Mouse (Mus musculus): ENCODE data around the gene Sugp2. TPM values are rescaled to one million over a fixed set of nuclear protein-coding genes. Genes with fewer than 3 reads are reported as not detected.
A peak's percentile ranks its signal among the peaks of the same experiment; 100 is the strongest.

The Sugp2 gene
- polyA plus RNA-seq, 1 experiment from 2014 or later = 32.5 TPM

GRCm38 (mm10) chr8:70313399-70313798 lies 79.4 kb downstream of the Sugp2 start:
- no peak for ATAC-seq (ENCODE audit: insufficient number of reproducible peaks, low FRiP score, low TSS enrichment, low read depth)
- H3K36me3 ChIP-seq = peaks cover 49% of the 10 kb centered on the region
- no peak overlapping the region for H3K4me3 ChIP-seq (replicated peaks)
- H3K9me3 ChIP-seq (replicated peaks) = no peaks in the 10 kb centered on the region
- H3K4me1 ChIP-seq = peaks cover 36% of the 10 kb centered on the region
- no peak overlapping the region for H3K27ac ChIP-seq (replicated peaks)
- H3K9ac ChIP-seq = no peak overlapping the region
- H3K4me2 ChIP-seq (replicated peaks) = no peak overlapping the region
- H3K27me3 ChIP-seq = no peaks in the 10 kb centered on the region
- 85% methylated on average over 2 of the region's 2 CpGs for WGBS

GRCm38 (mm10) chr8:70315624-70316510 lies 81.8 kb downstream of the Sugp2 start, which contains the start of gene Cers1:
Gene Cers1, plus strand, starts transcription at chr8:70315775.
- no peaks in the 10 kb centered on the region for H3K27me3 ChIP-seq
- H3K4me2 ChIP-seq (replicated peaks) = peak within 1 kb of the TSS; percentile 86
- H3K9me3 ChIP-seq (replicated peaks) = no peaks in the 10 kb centered on the region
- peaks cover 45% of the 10 kb centered on the region for H3K36me3 ChIP-seq
- peaks cover 36% of the 10 kb centered on the region for H3K4me1 ChIP-seq
- H3K9ac ChIP-seq = peak within 1 kb of the TSS; percentile 64
- peak; percentile 81 for ATAC-seq (ENCODE audit: insufficient number of reproducible peaks, low FRiP score, low TSS enrichment, low read depth)
- H3K27ac ChIP-seq (replicated peaks) = peak within 1 kb of the TSS; percentile 81
- peak within 1 kb of the TSS; percentile 61 for H3K4me3 ChIP-seq (replicated peaks)
- 3% methylated on average over 53 of the region's 66 CpGs for WGBS

- no peaks in the 10 kb centered on the region for H3K9me3 ChIP-seq (replicated peaks)
- peak overlapping the region; percentile 64; the same call in 1 of the 2 replicates for H3K9ac ChIP-seq
- no peaks in the 10 kb centered on the region for H3K27me3 ChIP-seq
- peaks cover 35% of the 10 kb centered on the region for H3K36me3 ChIP-seq
- peak overlapping the region; percentile 81; the same call in 1 of the 2 replicates for H3K27ac ChIP-seq (replicated peaks)
- peak overlapping the region; percentile 86 for H3K4me2 ChIP-seq (replicated peaks)
- WGBS = 13% methylated on average over 15 of the region's 15 CpGs
- H3K4me1 ChIP-seq = peaks cover 36% of the 10 kb centered on the region
- peak; percentile 66 for ATAC-seq (ENCODE audit: insufficient number of reproducible peaks, low FRiP score, low TSS enrichment, low read depth)
- H3K4me3 ChIP-seq (replicated peaks) = peak overlapping the region; percentile 61
Observed at GRCm38 (mm10) chr8:70316511-70317504, 82.8 kb downstream of the Sugp2 start.

- peaks cover 26% of the 10 kb centered on the region for H3K36me3 ChIP-seq
- H3K9me3 ChIP-seq (replicated peaks) = no peaks in the 10 kb centered on the region
- H3K9ac ChIP-seq = no peak overlapping the region
- H3K4me2 ChIP-seq (replicated peaks) = no peak overlapping the region
- H3K4me3 ChIP-seq (replicated peaks) = no peak overlapping the region
- no peaks in the 10 kb centered on the region for H3K27me3 ChIP-seq
- H3K4me1 ChIP-seq = peaks cover 36% of the 10 kb centered on the region
- no peak for ATAC-seq (ENCODE audit: insufficient number of reproducible peaks, low FRiP score, low TSS enrichment, low read depth)
- H3K27ac ChIP-seq (replicated peaks) = no peak overlapping the region
- 77% methylated on average over 5 of the region's 5 CpGs for WGBS
Observed at GRCm38 (mm10) chr8:70317872-70318271, 83.8 kb downstream of the Sugp2 start.

GRCm38 (mm10) chr8:70323716-70324115 lies 89.7 kb downstream of the Sugp2 start:
- Histone ChIP-seq H3K36me3 (peaks cover 37% of the 10 kb centered on the region), H3K4me3 (replicated peaks) (no peak overlapping the region), H3K27me3 (no peaks in the 10 kb centered on the region), H3K27ac (replicated peaks) (no peak overlapping the region), H3K4me1 (no peaks in the 10 kb centered on the region), H3K4me2 (replicated peaks) (no peak overlapping the region), H3K9ac (no peak overlapping the region), H3K9me3 (replicated peaks) (no peaks in the 10 kb centered on the region)
- 93% methylated on average over 3 of the region's 3 CpGs for WGBS
- ATAC-seq (ENCODE audit: insufficient number of reproducible peaks, low FRiP score, low TSS enrichment, low read depth) = no peak

- Histone ChIP-seq H3K9me3 (replicated peaks) (no peaks in the 10 kb centered on the region), H3K4me2 (replicated peaks) (no peak overlapping the region), H3K4me1 (peaks cover 26% of the 10 kb centered on the region), H3K4me3 (replicated peaks) (no peak overlapping the region), H3K9ac (no peak overlapping the region), H3K27ac (replicated peaks) (no peak overlapping the region), H3K27me3 (0 out of 2 replicates have a peak, but pooled peaks cover 4% of the 10 kb centered on the region), H3K36me3 (peaks cover 36% of the 10 kb centered on the region)
- 93% methylated on average over 6 of the region's 6 CpGs for WGBS
- ATAC-seq (ENCODE audit: insufficient number of reproducible peaks, low FRiP score, low TSS enrichment, low read depth) = no peak
Observed at GRCm38 (mm10) chr8:70327512-70327911, 93.5 kb downstream of the Sugp2 start.

GRCm38 (mm10) chr8:70329124-70329834 lies 95.3 kb downstream of the Sugp2 start, which contains the start of gene Gdf1:
Gene Gdf1, plus strand, starts transcription at chr8:70329817.
- no peak within 1 kb of the TSS for H3K9ac ChIP-seq
- no peaks in the 10 kb centered on the region for H3K9me3 ChIP-seq (replicated peaks)
- H3K4me1 ChIP-seq = peaks cover 27% of the 10 kb centered on the region
- WGBS = 33% methylated on average over 14 of the region's 14 CpGs
- 0 out of 2 replicates have a peak, but pooled peaks cover 4% of the 10 kb centered on the region for H3K27me3 ChIP-seq
- peaks cover 47% of the 10 kb centered on the region for H3K36me3 ChIP-seq
- H3K4me2 ChIP-seq (replicated peaks) = peak within 1 kb of the TSS; percentile 34
- H3K27ac ChIP-seq (replicated peaks) = no peak within 1 kb of the TSS
- H3K4me3 ChIP-seq (replicated peaks) = peak within 1 kb of the TSS; percentile 4; the same call in 1 of the 2 replicates
- ATAC-seq (ENCODE audit: insufficient number of reproducible peaks, low FRiP score, low TSS enrichment, low read depth) = no peak

Other genes starting within 250 kb of the Sugp2 start
- gene Gatad2a, start 237.8 kb upstream of the Sugp2 start, polyA plus RNA-seq (2015; fragmentation: Nextera tagmentation; extraction: Ambion mirVana) = 43.6 and 49.8 TPM in 2 replicates
- gene Mau2, start 191.5 kb upstream of the Sugp2 start, polyA plus RNA-seq (2015; fragmentation: Nextera tagmentation; extraction: Ambion mirVana) = 52.7 and 61.3 TPM in 2 replicates
- 44.3 and 45.1 TPM in 2 replicates for gene Sugp1, start 191.4 kb upstream of the Sugp2 start, polyA plus RNA-seq (2015; fragmentation: Nextera tagmentation; extraction: Ambion mirVana)
- gene Tm6sf2, start 161.3 kb upstream of the Sugp2 start, polyA plus RNA-seq (2015; fragmentation: Nextera tagmentation; extraction: Ambion mirVana) = 1.4 and 2.1 TPM in 2 replicates
- 0.43 and 0.56 TPM in 2 replicates for gene Hapln4, start 150.8 kb upstream of the Sugp2 start, polyA plus RNA-seq (2015; fragmentation: Nextera tagmentation; extraction: Ambion mirVana)
- gene Ncan, start 113.4 kb upstream of the Sugp2 start, polyA plus RNA-seq (2015; fragmentation: Nextera tagmentation; extraction: Ambion mirVana) = 0.79 and 1.5 TPM in 2 replicates
- 33.0 and 33.3 TPM in 2 replicates for gene Nr2c2ap, start 102.9 kb upstream of the Sugp2 start, polyA plus RNA-seq (2015; fragmentation: Nextera tagmentation; extraction: Ambion mirVana)
- gene Rfxank, start 95.1 kb upstream of the Sugp2 start, polyA plus RNA-seq (2015; fragmentation: Nextera tagmentation; extraction: Ambion mirVana) = 18.9 and 22.2 TPM in 2 replicates
- gene Borcs8, start 94.7 kb upstream of the Sugp2 start, polyA plus RNA-seq (2015; fragmentation: Nextera tagmentation; extraction: Ambion mirVana) = 55.3 and 65.4 TPM in 2 replicates
- 9.1 and 12.4 TPM in 2 replicates for gene Mef2b, start 94.5 kb upstream of the Sugp2 start, polyA plus RNA-seq (2015; fragmentation: Nextera tagmentation; extraction: Ambion mirVana)
- gene Tmem161a, start 61.9 kb upstream of the Sugp2 start, polyA plus RNA-seq (2015; fragmentation: Nextera tagmentation; extraction: Ambion mirVana) = 76.4 and 77.3 TPM in 2 replicates
- 6.7 and 8.9 TPM in 2 replicates for gene Slc25a42, start 21.9 kb upstream of the Sugp2 start, polyA plus RNA-seq (2015; fragmentation: Nextera tagmentation; extraction: Ambion mirVana)
- gene Armc6, start 240 bp downstream of the Sugp2 start, polyA plus RNA-seq (2015; fragmentation: Nextera tagmentation; extraction: Ambion mirVana) = 30.5 and 31.1 TPM in 2 replicates
- 43.2 and 49.4 TPM in 2 replicates for gene Homer3, start 48.6 kb downstream of the Sugp2 start, polyA plus RNA-seq (2015; fragmentation: Nextera tagmentation; extraction: Ambion mirVana)
- 50.2 and 52.1 TPM in 2 replicates for gene Ddx49, start 68.3 kb downstream of the Sugp2 start, polyA plus RNA-seq (2015; fragmentation: Nextera tagmentation; extraction: Ambion mirVana)
- 377 and 397 TPM in 2 replicates for gene Cope, start 68.3 kb downstream of the Sugp2 start, polyA plus RNA-seq (2015; fragmentation: Nextera tagmentation; extraction: Ambion mirVana)
- gene Cers1, start 81.5 kb downstream of the Sugp2 start, polyA plus RNA-seq (2015; fragmentation: Nextera tagmentation; extraction: Ambion mirVana) = 8.9 and 9.3 TPM in 2 replicates
- gene Gdf1, start 95.6 kb downstream of the Sugp2 start, polyA plus RNA-seq (2015; fragmentation: Nextera tagmentation; extraction: Ambion mirVana) = 1.7 and 2.6 TPM in 2 replicates
- 18.6 and 21.2 TPM in 2 replicates for gene Upf1, start 119.1 kb downstream of the Sugp2 start, polyA plus RNA-seq (2015; fragmentation: Nextera tagmentation; extraction: Ambion mirVana)
- 5.1 and 7.3 TPM in 2 replicates for gene Comp, start 139.3 kb downstream of the Sugp2 start, polyA plus RNA-seq (2015; fragmentation: Nextera tagmentation; extraction: Ambion mirVana)
- 24.0 and 24.4 TPM in 2 replicates for gene Crtc1, start 205.4 kb downstream of the Sugp2 start, polyA plus RNA-seq (2015; fragmentation: Nextera tagmentation; extraction: Ambion mirVana)
- 27.6 and 28.1 TPM in 2 replicates for gene Klhl26, start 242.7 kb downstream of the Sugp2 start, polyA plus RNA-seq (2015; fragmentation: Nextera tagmentation; extraction: Ambion mirVana)